ENCODE assay signal across 9 mouse cellular contexts in genomic region chr12:91423125-91423820, GRCm38 (mm10). TPM values are rescaled to one million over a fixed set of nuclear protein-coding genes. Genes with fewer than 3 reads are reported as not detected.
A peak's percentile ranks its signal among the peaks of the same experiment; 100 is the strongest.
DNase-seq lines count a peak whose midpoint lies in the region; ATAC-seq and TF ChIP-seq lines count a peak whose summit lies in the region.
"Had no signal": no experiment of that assay in that cellular context is flagged by ENCODE, and none has a peak within 500 bp of the region (broad histone marks: within the 10 kb centered on the region; RNA-seq: fewer than 3 reads in every experiment).

No protein-coding gene starts in this region.

- no peak overlapping the region for H3K4me2 ChIP-seq in hindbrain, postnatal 0 days (ENCODE audit: low read depth, low read length)
- H3K4me2 ChIP-seq in hindbrain, embryonic 16.5 days (ENCODE audit: low read length) = no peak overlapping the region
- H3K4me2 ChIP-seq: liver, embryonic 15.5 days had no signal

- ATAC-seq in hindbrain, postnatal 0 days = no peak
- no peak for ATAC-seq in hindbrain, embryonic 16.5 days

- no peaks in the 10 kb centered on the region for H3K27me3 ChIP-seq in hindbrain, postnatal 0 days (ENCODE audit: insufficient read depth, low read length)
- no peaks in the 10 kb centered on the region for H3K27me3 ChIP-seq in hindbrain, embryonic 16.5 days (replicated peaks; ENCODE audit: control insufficient read depth, insufficient read depth, low read length)
- no peaks in the 10 kb centered on the region for H3K27me3 ChIP-seq in C2C12 (ENCODE audit: control insufficient read depth, insufficient read depth, insufficient read length)
- no peaks in the 10 kb centered on the region for H3K27me3 ChIP-seq in MEL (ENCODE audit: control insufficient read depth in 1 of 2, insufficient read depth in 2 of 2, low read length in 2 of 2)
- H3K27me3 ChIP-seq: liver, embryonic 15.5 days had no signal

- peak; percentile 76 for TF ChIP-seq RAD21 in MEL (IDR thresholded peaks at IDR 0.05; ENCODE audit: low read depth, low read length)

- H3K4me1 ChIP-seq in hindbrain, postnatal 0 days (ENCODE audit: insufficient read depth, low read length) = no peaks in the 10 kb centered on the region
- H3K4me1 ChIP-seq in hindbrain, embryonic 16.5 days (ENCODE audit: control insufficient read depth, insufficient read depth, low read depth, low read length) = no peaks in the 10 kb centered on the region
- H3K4me1 ChIP-seq in MEL (ENCODE audit: control insufficient read depth in 1 of 2, insufficient read depth in 2 of 2, low read length in 2 of 2) = peaks cover 0 to 5% of the 10 kb centered on the region in 2 experiments; a peak in 2 of 4 replicates
- H3K4me1 ChIP-seq: liver, embryonic 15.5 days had no signal

- no peak overlapping the region for H3K9ac ChIP-seq in hindbrain, postnatal 0 days (replicated peaks; ENCODE audit: low read length)
- no peak overlapping the region for H3K9ac ChIP-seq in hindbrain, embryonic 16.5 days (ENCODE audit: low read depth, low read length)
- H3K9ac ChIP-seq in MEL (ENCODE audit: control insufficient read depth, low read depth, low read length, poor library complexity, severe bottlenecking) = peak overlapping the region; percentile 60
- H3K9ac ChIP-seq: liver, embryonic 15.5 days had no signal

- H3K79me3 ChIP-seq in C2C12 (ENCODE audit: low read depth) = no peaks in the 10 kb centered on the region

- H3K36me3 ChIP-seq in hindbrain, postnatal 0 days (ENCODE audit: insufficient read depth, low read length) = no peaks in the 10 kb centered on the region
- H3K36me3 ChIP-seq in hindbrain, embryonic 16.5 days (ENCODE audit: control insufficient read depth, insufficient read depth, low read length) = no peaks in the 10 kb centered on the region
- no peaks in the 10 kb centered on the region for H3K36me3 ChIP-seq in C2C12 (ENCODE audit: control insufficient read depth, insufficient read depth)
- peaks cover 0 to 6% of the 10 kb centered on the region in 2 experiments; a peak in 1 of 4 replicates for H3K36me3 ChIP-seq in MEL (ENCODE audit: control insufficient read depth in 1 of 2, insufficient read depth in 2 of 2, low read length in 2 of 2)
- H3K36me3 ChIP-seq: liver, embryonic 15.5 days had no signal

- no peak overlapping the region for H3ac ChIP-seq in C2C12 (ENCODE audit: control insufficient read depth, insufficient read length, low read depth)

- no peaks in the 10 kb centered on the region for H3K9me3 ChIP-seq in hindbrain, postnatal 0 days (ENCODE audit: low read length)
- H3K9me3 ChIP-seq in hindbrain, embryonic 16.5 days (ENCODE audit: control insufficient read depth, low read length) = no peaks in the 10 kb centered on the region
- H3K9me3 ChIP-seq in MEL (replicated peaks; ENCODE audit: insufficient read depth, low read length) = no peaks in the 10 kb centered on the region
- H3K9me3 ChIP-seq: liver, embryonic 15.5 days had no signal

- peak; percentile 72 for TF ChIP-seq CTCF in hindbrain, postnatal 0 days (IDR thresholded peaks at IDR 0.05; ENCODE audit: low read depth)
- TF ChIP-seq CTCF in C2C12 (IDR thresholded peaks at IDR 0.05; ENCODE audit: control insufficient read depth, insufficient read depth, insufficient read length) (peak; percentile 28), MEL (IDR thresholded peaks at IDR 0.05 in 2 of 3, conservative IDR thresholded peaks at IDR 0.05 in 1 of 3; ENCODE audit: control insufficient read depth in 1 of 3, insufficient read depth in 1 of 3, low read depth in 2 of 3, low read length in 3 of 3, poor library complexity in 1 of 3, severe bottlenecking in 1 of 3) (peak; percentile 57 to 91 (median 81))

- TF ChIP-seq POLR2A in MEL (IDR thresholded peaks at IDR 0.05; ENCODE audit: control insufficient read depth in 1 of 2, insufficient read depth in 1 of 2, low read depth in 1 of 2, low read length in 2 of 2, poor library complexity in 1 of 2) = no peak

- no peak overlapping the region for H3K4me3 ChIP-seq in hindbrain, postnatal 0 days (ENCODE audit: low read length)
- H3K4me3 ChIP-seq in hindbrain, embryonic 16.5 days (ENCODE audit: low read length) = no peak overlapping the region
- H3K4me3 ChIP-seq in C2C12 (ENCODE audit: insufficient read depth, poor library complexity, severe bottlenecking) (no peak overlapping the region), MEL (ENCODE audit: control insufficient read depth in 1 of 2, insufficient read depth in 1 of 2, low read depth in 2 of 2, low read length in 2 of 2) (peak overlapping the region; percentile 36 to 48; a peak in 2 of 4 replicates)
- H3K4me3 ChIP-seq: liver, embryonic 15.5 days had no signal

- H3K27ac ChIP-seq in hindbrain, postnatal 0 days = no peak overlapping the region
- no peak overlapping the region for H3K27ac ChIP-seq in hindbrain, embryonic 16.5 days (ENCODE audit: low read depth, low read length)
- H3K27ac ChIP-seq in MEL (ENCODE audit: control insufficient read depth, low read depth, low read length) = no peak overlapping the region
- H3K27ac ChIP-seq: liver, embryonic 15.5 days had no signal

- WGBS in hindbrain, postnatal 0 days = 71% methylated on average over 11 of the region's 11 CpGs
- WGBS in hindbrain, embryonic 16.5 days = 68% methylated on average over 11 of the region's 11 CpGs

- H3K79me2 ChIP-seq in C2C12 (ENCODE audit: control insufficient read depth, insufficient read depth) = no peaks in the 10 kb centered on the region
- H3K79me2 ChIP-seq in MEL (ENCODE audit: control insufficient read depth, insufficient read depth, low read length, poor library complexity) = no peaks in the 10 kb centered on the region

- no peak for TF ChIP-seq EP300 in MEL (IDR thresholded peaks at IDR 0.05; ENCODE audit: low read depth in 1 of 2, low read length in 2 of 2)

- DNase-seq in hindbrain, postnatal 0 days (ENCODE audit: low spot score) = peak; percentile 64
- DNase-seq in MEL (ENCODE audit: low read depth, low spot score) = peak; percentile 85
- peak; percentile 54 for DNase-seq in embryo, embryonic 10.5 days (ENCODE audit: low spot score)
- DNase-seq in kidney, postnatal 10 days = peak; percentile 44
- peak; percentile 80 for DNase-seq in naive thymus-derived CD4-positive, alpha-beta T cell, adult 2 months (ENCODE audit: low read depth)
- no peak for DNase-seq in urinary bladder, postnatal 10 days (ENCODE audit: low spot score)

TF ChIP-seq in C2C12, 6 proteins besides CTCF, POLR2A, EP300 and RAD21:
- TF ChIP-seq FOSL1 (IDR thresholded peaks at IDR 0.05; ENCODE audit: insufficient read depth, low read length, poor library complexity, severe bottlenecking) = no peak
- no peak for TF ChIP-seq MYOD1 (IDR thresholded peaks at IDR 0.05; ENCODE audit: control insufficient read depth, insufficient read length, low read depth)
- TF ChIP-seq CEBPB (IDR thresholded peaks at IDR 0.05; ENCODE audit: low read depth) = no peak
- no peak for TF ChIP-seq USF1 (IDR thresholded peaks at IDR 0.05; ENCODE audit: low read depth)
- no peak for TF ChIP-seq MAX (IDR thresholded peaks at IDR 0.05)
- no peak for TF ChIP-seq MYOG (IDR thresholded peaks at IDR 0.05; ENCODE audit: control insufficient read depth, extremely low read depth, insufficient read length)

TF ChIP-seq in MEL, 35 proteins besides CTCF, POLR2A, EP300 and RAD21:
- no peak for TF ChIP-seq MAZ (IDR thresholded peaks at IDR 0.05; ENCODE audit: low read depth, low read length)
- TF ChIP-seq ZC3H11A (IDR thresholded peaks at IDR 0.05; ENCODE audit: low read depth, low read length) = peak; percentile 80
- peak; percentile 96 for TF ChIP-seq SMC3 (IDR thresholded peaks at IDR 0.05; ENCODE audit: low read depth, low read length)
- TF ChIP-seq SIN3A (IDR thresholded peaks at IDR 0.05; ENCODE audit: low read length) = 0 out of 2 replicates have a peak, but pooled peaks have one; percentile 33
- no peak for TF ChIP-seq MYB (IDR thresholded peaks at IDR 0.05; ENCODE audit: low read depth, low read length)
- peak; percentile 29; the same call in 1 of the 2 replicates for TF ChIP-seq NELFE (IDR thresholded peaks at IDR 0.05; ENCODE audit: low read depth, low read length)
- peak; percentile 88 for TF ChIP-seq ELF1 (IDR thresholded peaks at IDR 0.05; ENCODE audit: low read depth, low read length)
- no peak for TF ChIP-seq POLR2AphosphoS5 (IDR thresholded peaks at IDR 0.05; ENCODE audit: borderline replicate concordance, low read depth, low read length)

RNA-seq across cellular contexts. Expression of gene Tshr, which starts 38.9 kb away (rescaled TPM):
- total RNA-seq in hindbrain, postnatal 0 days (2014; rRNA removed) = 0.78 and 0.79 TPM in 2 replicates
- polyA plus RNA-seq in hindbrain, postnatal 0 days (2015; fragmentation: Nextera tagmentation; extraction: Ambion mirVana) = 0.59 and 0.63 TPM in 2 replicates
- 0.69 and 0.78 TPM in 2 replicates for polyA plus RNA-seq in hindbrain, embryonic 16.5 days (2015; fragmentation: Nextera tagmentation; extraction: Ambion mirVana)
- polyA plus RNA-seq in C2C12 (2012; fragmentation: generic; extraction: Trizol) (not detected), MEL (2012; ENCODE audit: insufficient read depth in 1 of 2, insufficient read length in 2 of 2, low read depth in 1 of 2, low replicate concordance in 2 of 2, missing spikeins in 1 of 2) (not detected)
- not detected in 2 replicates for total RNA-seq in MEL (2012; rRNA removed)

RNA-seq across cellular contexts. Expression of gene Cep128, which starts 39.1 kb away (rescaled TPM):
- total RNA-seq in hindbrain, postnatal 0 days (2014; rRNA removed) = 4.3 and 4.4 TPM in 2 replicates
- polyA plus RNA-seq in hindbrain, postnatal 0 days (2015; fragmentation: Nextera tagmentation; extraction: Ambion mirVana) = 3.0 and 3.8 TPM in 2 replicates
- 4.2 and 4.7 TPM in 2 replicates for polyA plus RNA-seq in hindbrain, embryonic 16.5 days (2015; fragmentation: Nextera tagmentation; extraction: Ambion mirVana)
- polyA plus RNA-seq in C2C12 (2012; fragmentation: generic; extraction: Trizol) (5.4 TPM), MEL (2012; ENCODE audit: insufficient read depth in 1 of 2, insufficient read length in 2 of 2, low read depth in 1 of 2, low replicate concordance in 2 of 2, missing spikeins in 1 of 2) (10 to 100 TPM; 23.3 to 40.1 TPM)
- 11.6 and 12.7 TPM in 2 replicates for total RNA-seq in MEL (2012; rRNA removed)

Comparison
In these comparisons a context has a peak if more than half of its experiments do, and no peak if none do; other contexts are left out.
1. H3K4me3 ChIP-seq: peak in MEL (2 of 2); none in hindbrain, postnatal 0 days (single experiment), hindbrain, embryonic 16.5 days (single experiment) and C2C12 (single experiment).
2. CTCF ChIP-seq: peak in every context shown above with its lines; median percentile 81 in MEL; 72 in hindbrain, postnatal 0 days; 28 in C2C12.